Mouse (Mus musculus) forebrain, embryonic 16.5 days (tissue): ENCODE measurements around the gene Traf3ip2. TPM values are rescaled to one million over a fixed set of nuclear protein-coding genes. Genes with fewer than 3 reads are reported as not detected.

Experiments
- ATAC-seq: fragments of 200-750 bp; cut with Nextera tagmentation; 2 replicates; pipeline ENCODE4 v1.8.0; 2017; ENCODE audit warnings: mild to moderate bottlenecking, moderate library complexity
- H3K27ac ChIP-seq: fragments of 300-500 bp; sonication (generic); 2 replicates; pipeline ENCODE4 v1.5.1; 2014; ENCODE audit warnings: low read length, control low read depth
- H3K27me3 ChIP-seq: fragments of 300-500 bp; sonication (generic); replicated peaks from 2 replicates; pipeline ENCODE4 v1.6.1; 2014; ENCODE audit warnings: low read length; ENCODE audit not compliant: control insufficient read depth, insufficient read depth
- H3K36me3 ChIP-seq: fragments of 300-500 bp; sonication (generic); 2 replicates; pipeline ENCODE4 v1.6.1; 2014; ENCODE audit not compliant: control insufficient read depth, insufficient read depth
- H3K4me1 ChIP-seq: fragments of 300-500 bp; sonication (generic); replicated peaks from 2 replicates; pipeline ENCODE4 v1.6.1; 2014; ENCODE audit warnings: low read length; ENCODE audit not compliant: control insufficient read depth, insufficient read depth
- H3K4me2 ChIP-seq: fragments of 300-500 bp; sonication (generic); 2 replicates; pipeline ENCODE4 v1.6.1; 2014; ENCODE audit warnings: mild to moderate bottlenecking, low read length, control low read depth
- H3K4me3 ChIP-seq: fragments of 300-500 bp; sonication (generic); replicated peaks from 2 replicates; pipeline ENCODE4 v1.5.1; 2014; ENCODE audit warnings: mild to moderate bottlenecking, low read length, control low read depth
- H3K9ac ChIP-seq: fragments of 300-500 bp; sonication (generic); replicated peaks from 2 replicates; pipeline ENCODE4 v1.6.1; 2014; ENCODE audit warnings: low read depth, low read length, control low read depth
- H3K9me3 ChIP-seq: fragments of 300-500 bp; sonication (generic); 2 replicates; pipeline ENCODE4 v1.6.1; 2016; ENCODE audit warnings: low read length; ENCODE audit not compliant: control insufficient read depth
- WGBS: fragments of 180-500 bp; shearing (Covaris S2); extraction: QIAGEN DNeasy Blood & Tissue Kit; methylation state at CpG from one replicate; pipeline ENCODE4 v1.1.7; 2014; 5-methylcytosine and 5-hydroxymethylcytosine counted together
- polyA plus RNA-seq: library from polyadenylated mRNA; unstranded; fragments of >200 nt; fragmentation: Nextera tagmentation; extraction: Ambion mirVana; gene quantifications from 2 replicates; pipeline ENCODE4 v1.2.1, GENCODE M21; 2015

Traf3ip2 gene
- polyA plus RNA-seq, 1 experiment from 2014 or later: 6.9 TPM

- Histone ChIP-seq H3K27me3 (no peaks in the 10 kb centered on the region), H3K36me3 (peaks cover 5% of the 10 kb centered on the region; the same call in 1 of the 2 replicates), H3K4me3 (no peak overlapping the region), H3K4me2 (no peak overlapping the region), H3K9me3 (no peaks in the 10 kb centered on the region), H3K27ac (no peak overlapping the region), H3K9ac (no peak overlapping the region), H3K4me1 (peaks cover 13% of the 10 kb centered on the region)
- 81% methylated on average over 11 of the region's 11 CpGs for WGBS
- no peak for ATAC-seq
Observed at GRCm38 (mm10) chr10:39625626-39626260, 13.0 kb downstream of the Traf3ip2 start.

GRCm38 (mm10) chr10:39626376-39626775 is 13.6 kb downstream of the Traf3ip2 start:
- Histone ChIP-seq H3K4me1 (peaks cover 20% of the 10 kb centered on the region), H3K27ac (no peak overlapping the region), H3K4me3 (no peak overlapping the region), H3K9ac (no peak overlapping the region), H3K27me3 (no peaks in the 10 kb centered on the region), H3K9me3 (no peaks in the 10 kb centered on the region), H3K36me3 (peaks cover 5% of the 10 kb centered on the region; the same call in 1 of the 2 replicates), H3K4me2 (no peak overlapping the region)
- 93% methylated on average over 12 of the region's 12 CpGs for WGBS
- no peak for ATAC-seq

GRCm38 (mm10) chr10:39628799-39629517 is 16.2 kb downstream of the Traf3ip2 start:
- H3K9ac ChIP-seq: no peak overlapping the region
- H3K36me3 ChIP-seq: no peaks in the 10 kb centered on the region
- no peak overlapping the region for H3K4me2 ChIP-seq
- no peaks in the 10 kb centered on the region for H3K9me3 ChIP-seq
- no peak overlapping the region for H3K27ac ChIP-seq
- 34% methylated on average over 10 of the region's 10 CpGs for WGBS
- H3K4me1 ChIP-seq: peaks cover 32% of the 10 kb centered on the region
- H3K4me3 ChIP-seq: no peak overlapping the region
- ATAC-seq: no peak; the same call in 1 of the 2 replicates
- H3K27me3 ChIP-seq: no peaks in the 10 kb centered on the region

- H3K27me3 ChIP-seq: no peaks in the 10 kb centered on the region
Observed at GRCm38 (mm10) chr10:39629746-39630552, 17.2 kb downstream of the Traf3ip2 start.

GRCm38 (mm10) chr10:39630811-39631210 is 18.1 kb downstream of the Traf3ip2 start:
- 0 out of 2 replicates have a peak overlapping the region, but pooled peaks have one; percentile 20 for H3K9ac ChIP-seq
- H3K4me3 ChIP-seq: no peak overlapping the region
- 56% methylated on average over 6 of the region's 6 CpGs for WGBS
- no peaks in the 10 kb centered on the region; the same call in 1 of the 2 replicates for H3K36me3 ChIP-seq
- ATAC-seq: peak; percentile 11; the same call in 1 of the 2 replicates
- no peaks in the 10 kb centered on the region for H3K9me3 ChIP-seq
- H3K4me1 ChIP-seq: peaks cover 30% of the 10 kb centered on the region
- peak overlapping the region; percentile 16 for H3K27ac ChIP-seq
- no peak overlapping the region for H3K4me2 ChIP-seq
- H3K27me3 ChIP-seq: no peaks in the 10 kb centered on the region

More at GRCm38 (mm10) chr10:39629746-39630552, 17.2 kb downstream of the Traf3ip2 start:
- H3K4me1 ChIP-seq: peaks cover 30% of the 10 kb centered on the region
- H3K27ac ChIP-seq: peak overlapping the region; percentile 16
- WGBS: 36% methylated on average over 18 of the region's 18 CpGs
- H3K9ac ChIP-seq: peak overlapping the region; percentile 22; the same call in 1 of the 2 replicates
- no peaks in the 10 kb centered on the region for H3K36me3 ChIP-seq
- ATAC-seq: peak; percentile 68
- peak overlapping the region; percentile 28 for H3K4me2 ChIP-seq
- no peaks in the 10 kb centered on the region for H3K9me3 ChIP-seq
- H3K4me3 ChIP-seq: no peak overlapping the region

- H3K4me3 ChIP-seq: no peak overlapping the region
- peak overlapping the region; percentile 41 for H3K27ac ChIP-seq
- no peak overlapping the region for H3K4me2 ChIP-seq
- peaks cover 30% of the 10 kb centered on the region for H3K4me1 ChIP-seq
- no peaks in the 10 kb centered on the region for H3K9me3 ChIP-seq
- no peaks in the 10 kb centered on the region; the same call in 1 of the 2 replicates for H3K36me3 ChIP-seq
- ATAC-seq: no peak
- H3K9ac ChIP-seq: no peak overlapping the region
- WGBS: 20% methylated on average over 14 of the region's 14 CpGs
- no peaks in the 10 kb centered on the region for H3K27me3 ChIP-seq
Observed at GRCm38 (mm10) chr10:39631627-39632026, 18.9 kb downstream of the Traf3ip2 start.

- no peak overlapping the region for H3K4me2 ChIP-seq
- H3K36me3 ChIP-seq: no peaks in the 10 kb centered on the region; the same call in 1 of the 2 replicates
- no peak overlapping the region for H3K27ac ChIP-seq
- no peak overlapping the region for H3K4me3 ChIP-seq
- ATAC-seq: no peak
- peaks cover 30% of the 10 kb centered on the region for H3K4me1 ChIP-seq
- no peaks in the 10 kb centered on the region for H3K9me3 ChIP-seq
- H3K9ac ChIP-seq: no peak overlapping the region
- WGBS: 89% methylated on average over 6 of the region's 6 CpGs
- no peaks in the 10 kb centered on the region for H3K27me3 ChIP-seq
Observed at GRCm38 (mm10) chr10:39633379-39633778, 20.6 kb downstream of the Traf3ip2 start.

- Histone ChIP-seq H3K27me3 (no peaks in the 10 kb centered on the region), H3K9ac (no peak overlapping the region), H3K36me3 (no peaks in the 10 kb centered on the region; the same call in 1 of the 2 replicates), H3K9me3 (no peaks in the 10 kb centered on the region), H3K4me2 (no peak overlapping the region), H3K27ac (no peak overlapping the region), H3K4me3 (no peak overlapping the region), H3K4me1 (peaks cover 28% of the 10 kb centered on the region)
- ATAC-seq: no peak
- 91% methylated on average over 13 of the region's 13 CpGs for WGBS
Observed at GRCm38 (mm10) chr10:39634423-39635101, 21.8 kb downstream of the Traf3ip2 start.
